Mouse (Mus musculus) adrenal gland, postnatal 25 days (tissue): ENCODE measurements around the gene Cltc. TPM values are rescaled to one million over a fixed set of nuclear protein-coding genes. Genes with fewer than 3 reads are reported as not detected.
"Not testable (repeated sequence)": the region's sequence is repeated elsewhere in the genome, so short reads cannot be mapped to it uniquely, and the experiment has no call there.

Experiments used
- DNase-seq: peaks from one replicate; pipeline ENCODE4 v3.0.0; 2021; ENCODE audit warnings: mixed read lengths
- total RNA-seq: library from RNA; stranded (reverse); gene quantifications from 2 replicates; pipeline ENCODE4 v1.2.3, GENCODE M21; 2021

The Cltc gene
- total RNA-seq, 1 experiment from 2014 or later = 268 TPM

GRCm38 (mm10) chr11:86738956-86739355 lies 18.4 kb downstream of the Cltc start:
- DNase-seq = no peak

DNA sequence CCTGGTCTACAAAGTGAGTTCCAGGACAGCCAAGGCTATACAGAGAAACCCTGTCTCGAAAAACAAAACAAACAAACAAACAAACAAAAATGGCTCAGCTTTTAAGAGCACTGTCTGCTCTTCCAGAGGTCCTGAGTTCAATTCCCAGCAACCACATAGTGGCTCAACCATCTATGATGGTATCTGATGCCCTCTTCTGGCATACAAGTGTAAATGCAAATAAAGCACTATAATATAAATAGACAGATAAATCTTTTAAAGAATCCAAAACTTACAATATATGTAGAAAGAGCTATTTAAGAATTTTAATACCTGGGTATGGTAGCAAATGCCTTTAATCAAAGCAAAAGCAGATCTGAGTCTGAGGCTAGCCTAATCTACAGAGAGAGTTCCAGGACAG lies 19.1 kb downstream of the Cltc start:
- DNase-seq = not testable (repeated sequence)

DNA sequence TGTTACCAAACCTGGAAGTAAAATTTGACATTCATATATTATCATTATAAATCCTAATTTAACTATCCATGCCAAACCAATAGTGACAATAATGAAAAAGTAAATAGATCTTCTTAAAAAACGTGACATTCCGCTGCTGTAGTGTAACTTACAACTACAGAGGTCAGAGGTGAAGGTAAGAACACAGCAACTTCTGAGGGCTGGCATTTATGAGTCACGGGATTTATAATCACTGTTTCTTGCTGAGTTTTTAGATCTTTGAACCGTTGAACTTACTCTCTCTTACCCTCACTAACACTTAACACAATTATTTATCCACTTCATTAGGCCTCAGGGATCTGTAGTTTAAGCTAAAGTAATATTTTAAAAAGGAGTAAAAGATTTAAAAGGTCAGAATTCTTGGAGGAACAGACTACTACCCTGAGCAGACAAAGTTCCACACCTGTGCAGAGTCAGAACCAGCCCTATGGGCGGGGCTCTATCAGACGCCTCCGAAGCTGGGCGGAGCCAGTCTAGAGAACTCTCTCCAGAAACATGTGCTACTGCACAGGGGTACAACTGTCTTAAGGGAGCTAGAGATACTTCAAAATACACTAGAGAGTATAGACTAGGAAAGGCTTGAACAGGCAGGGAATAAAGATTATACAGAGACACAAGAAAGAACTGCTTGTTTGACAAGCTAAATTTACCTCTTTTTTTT lies 19.9 kb downstream of the Cltc start:
- peak; percentile 22 for DNase-seq

DNA sequence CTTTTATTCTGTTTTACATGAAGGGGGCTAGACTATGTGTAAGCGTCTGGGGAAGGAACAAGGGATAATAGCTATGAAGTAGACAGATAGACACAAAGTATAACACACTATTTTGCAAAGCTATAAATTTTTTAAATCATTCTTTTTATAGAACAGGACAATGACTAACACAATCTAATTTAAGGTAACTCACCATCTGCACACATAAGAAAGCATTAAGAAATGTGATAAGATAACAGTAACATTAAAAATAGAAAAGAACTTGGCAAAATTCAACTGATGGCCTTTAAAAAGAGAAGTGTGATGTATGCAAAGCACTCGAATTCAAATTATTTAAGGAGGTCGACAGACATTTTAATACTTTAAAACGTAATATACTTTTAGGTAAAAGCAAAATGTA lies 22.4 kb downstream of the Cltc start:
- DNase-seq = no peak

DNA sequence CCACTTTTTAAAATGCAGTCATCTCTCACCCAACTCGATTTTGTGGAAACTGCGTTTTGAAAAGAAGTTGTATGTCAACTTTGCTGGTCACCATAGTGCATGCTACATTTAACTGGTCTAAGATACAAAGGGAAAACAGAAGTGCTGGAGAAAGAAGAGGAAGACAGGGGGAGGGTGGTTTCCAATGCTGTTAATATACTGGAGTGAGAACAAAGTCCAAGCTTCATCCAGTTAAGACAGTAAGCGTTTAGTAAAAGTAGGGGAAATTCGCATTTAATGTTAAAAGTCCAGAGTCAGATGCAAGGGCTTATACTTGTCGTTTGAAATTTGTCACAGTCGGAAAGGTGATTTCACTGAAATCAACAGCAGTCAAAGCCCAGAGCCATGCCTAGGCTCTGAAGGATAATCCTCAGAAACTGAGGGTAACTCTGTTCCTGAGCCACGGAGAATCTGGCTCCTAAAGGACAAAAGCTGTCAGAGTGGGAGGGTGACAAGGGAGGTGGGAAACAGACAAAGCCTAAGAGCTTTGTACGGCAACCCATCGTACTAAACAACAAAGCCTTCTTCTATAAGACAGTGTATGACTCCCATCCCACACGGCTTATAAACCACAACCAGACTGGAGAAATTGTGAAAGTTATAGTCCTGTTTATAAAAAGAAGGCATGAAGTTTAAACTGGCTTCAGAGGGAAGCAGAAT lies 23.0 kb downstream of the Cltc start:
- no peak for DNase-seq

DNA sequence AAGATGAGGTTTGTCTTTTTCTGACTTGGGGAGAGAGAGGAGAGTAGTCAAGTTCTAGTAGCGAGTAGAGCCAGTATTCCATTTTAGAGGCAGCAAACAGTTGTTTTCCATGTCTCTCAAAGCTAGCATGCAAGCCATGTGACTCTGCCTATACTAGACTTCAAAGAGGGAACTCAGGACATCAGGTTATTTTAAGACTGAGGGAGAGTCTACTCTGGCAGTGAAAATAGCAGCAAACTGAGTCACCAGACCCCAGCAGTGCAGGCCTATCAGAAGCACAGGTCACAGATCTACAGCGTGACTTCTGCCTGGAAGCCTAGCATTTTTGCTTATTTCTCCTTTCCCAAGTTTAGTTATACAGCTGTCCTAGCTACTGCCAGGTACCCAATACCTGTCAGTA lies 25.9 kb downstream of the Cltc start:
- no peak for DNase-seq

GRCm38 (mm10) chr11:86725607-86726006 lies 31.8 kb downstream of the Cltc start:
- DNase-seq = no peak

DNA sequence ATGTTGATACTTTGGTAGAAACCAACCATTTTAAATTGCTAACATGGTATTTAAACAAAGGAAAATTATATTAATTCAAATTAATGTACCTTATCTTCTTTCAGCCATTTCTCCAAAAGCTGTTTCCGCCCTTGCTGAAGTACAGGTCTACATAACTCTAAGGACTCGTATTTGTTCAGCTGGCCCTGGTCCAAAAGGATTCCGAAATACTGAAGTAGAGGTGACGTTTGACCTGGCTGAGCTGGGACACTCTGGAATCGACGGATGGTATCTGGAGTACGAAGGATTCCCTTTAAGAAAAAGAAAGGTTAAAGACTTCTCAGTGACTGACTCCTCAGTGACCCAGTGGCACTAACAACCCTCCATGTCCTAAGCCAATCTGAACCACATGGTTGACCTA lies 32.4 kb downstream of the Cltc start:
- no peak for DNase-seq

GRCm38 (mm10) chr11:86724004-86724403 lies 33.4 kb downstream of the Cltc start:
- no peak for DNase-seq

DNA sequence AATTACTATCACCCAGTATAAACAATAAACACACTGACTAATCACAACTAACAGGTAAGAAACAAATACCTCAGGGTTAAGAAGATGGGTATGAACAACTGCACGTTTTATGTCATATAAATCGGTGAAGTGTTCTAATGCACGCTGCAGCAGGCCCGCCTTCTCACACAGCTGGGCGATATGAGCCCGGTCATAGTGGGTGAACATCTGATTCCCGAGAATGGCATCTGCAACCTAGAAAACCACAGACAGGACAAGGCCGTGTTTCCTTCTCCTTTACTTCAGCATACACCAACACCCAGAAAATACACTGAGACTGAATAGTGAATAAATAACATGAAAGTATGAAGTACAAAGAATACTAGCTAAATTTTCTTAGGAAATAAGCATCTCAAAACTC lies 38.0 kb downstream of the Cltc start:
- DNase-seq = no peak

GRCm38 (mm10) chr11:86718369-86718768 lies 39.0 kb downstream of the Cltc start:
- DNase-seq = no peak

DNA sequence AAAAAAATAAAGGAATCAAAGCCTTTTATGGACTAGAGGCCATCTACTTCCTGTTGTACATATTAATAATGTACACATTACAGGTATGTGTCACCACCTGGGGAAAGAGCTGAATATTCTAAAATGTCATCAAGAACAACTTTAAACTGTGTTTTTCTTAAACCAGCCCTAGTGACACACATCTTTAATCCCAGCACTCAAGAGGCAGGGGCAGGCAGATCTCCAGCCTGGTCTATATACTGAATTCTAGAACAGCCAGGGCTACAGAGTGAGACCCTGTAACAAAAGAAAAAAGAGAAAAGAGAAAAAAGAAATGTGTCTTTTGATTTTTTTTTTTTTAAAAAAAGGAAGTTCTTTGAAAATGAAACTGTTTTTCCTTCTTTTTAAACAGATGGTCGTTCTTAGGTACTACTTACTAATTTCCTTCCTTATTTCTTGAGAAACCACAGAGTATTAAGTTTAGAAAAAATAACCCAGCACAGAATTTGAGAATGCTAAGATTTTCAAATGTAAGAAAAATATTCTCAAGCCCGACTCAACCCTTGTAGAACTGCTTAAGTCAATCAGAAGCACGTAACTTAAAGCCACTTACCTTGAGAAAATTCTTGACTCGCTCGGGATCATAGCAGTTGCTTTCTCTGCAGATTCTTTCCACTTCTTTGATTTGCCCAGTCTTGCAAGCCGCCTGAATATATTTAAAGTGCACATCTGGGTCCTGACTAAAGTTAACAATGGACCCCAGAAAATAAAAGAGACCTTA lies 39.9 kb downstream of the Cltc start:
- no peak for DNase-seq

DNA sequence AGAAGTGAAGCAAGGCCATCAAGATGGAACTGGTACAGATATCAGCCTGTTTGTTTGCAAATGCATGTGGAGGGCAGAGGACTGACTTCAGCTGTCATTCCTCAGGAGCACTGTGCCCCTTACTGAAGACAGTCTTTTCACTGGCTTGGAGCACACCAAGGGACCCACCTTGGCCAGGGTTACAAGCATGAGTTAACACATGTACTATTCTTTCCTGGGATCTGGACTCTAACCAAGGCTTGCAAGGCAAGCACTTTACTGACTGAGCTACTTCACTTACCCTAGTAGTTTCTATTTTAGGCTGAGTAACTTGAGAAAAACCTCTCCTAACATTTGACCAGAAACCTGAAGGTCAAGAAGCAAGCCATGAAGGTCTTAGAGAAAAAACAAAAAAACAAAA lies 42.8 kb downstream of the Cltc start:
- no peak for DNase-seq

DNA sequence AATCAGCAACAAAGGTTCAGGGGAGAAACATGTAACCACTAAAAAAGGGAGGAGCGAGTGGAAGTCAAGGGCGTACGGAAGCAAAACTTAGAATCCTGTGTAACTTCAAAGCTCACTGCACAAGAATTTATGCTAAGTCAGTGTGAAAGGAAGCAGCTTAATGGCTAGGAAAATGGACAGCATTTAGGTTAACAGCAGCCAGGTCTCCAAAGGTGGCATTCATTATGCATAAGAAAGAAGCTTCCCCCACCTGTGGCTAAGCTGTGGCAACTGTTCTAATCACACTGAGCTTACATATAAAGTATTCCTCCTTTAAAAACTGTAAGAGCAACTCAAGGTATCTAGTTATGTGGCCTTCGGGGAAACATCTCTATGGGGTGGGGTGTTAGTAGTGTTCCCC lies 56.2 kb downstream of the Cltc start:
- DNase-seq = no peak

- no peak for DNase-seq
These were observed 61.9 kb downstream of the Cltc start for GRCm38 (mm10) chr11:86695461-86695860.

DNA sequence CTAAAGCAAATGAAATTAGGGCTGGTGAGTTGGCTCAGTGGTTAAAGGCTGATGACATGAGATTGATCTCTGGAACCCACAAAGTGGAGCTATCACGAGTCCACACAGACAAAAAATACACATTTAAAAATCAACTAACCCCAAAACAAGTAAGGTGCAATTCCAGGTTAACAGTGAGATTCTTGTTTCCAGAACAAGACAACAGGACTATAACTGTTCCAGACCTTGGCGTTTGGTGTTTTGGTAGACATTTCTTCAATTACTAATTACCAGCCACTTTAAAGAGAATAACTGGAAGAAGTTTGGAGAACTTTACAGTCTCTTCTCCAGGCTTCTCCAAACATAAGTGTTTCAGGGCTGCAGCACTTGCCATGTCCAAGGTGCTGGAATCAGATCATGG lies 64.8 kb downstream of the Cltc start:
- no peak for DNase-seq

GRCm38 (mm10) chr11:86691956-86692355 lies 65.4 kb downstream of the Cltc start:
- no peak for DNase-seq

GRCm38 (mm10) chr11:86691482-86691881 lies 65.9 kb downstream of the Cltc start:
- no peak for DNase-seq

- DNase-seq = no peak
These were observed 67.0 kb downstream of the Cltc start for GRCm38 (mm10) chr11:86690383-86690782.

GRCm38 (mm10) chr11:86685366-86685765 lies 72.0 kb downstream of the Cltc start:
- DNase-seq = no peak

DNA sequence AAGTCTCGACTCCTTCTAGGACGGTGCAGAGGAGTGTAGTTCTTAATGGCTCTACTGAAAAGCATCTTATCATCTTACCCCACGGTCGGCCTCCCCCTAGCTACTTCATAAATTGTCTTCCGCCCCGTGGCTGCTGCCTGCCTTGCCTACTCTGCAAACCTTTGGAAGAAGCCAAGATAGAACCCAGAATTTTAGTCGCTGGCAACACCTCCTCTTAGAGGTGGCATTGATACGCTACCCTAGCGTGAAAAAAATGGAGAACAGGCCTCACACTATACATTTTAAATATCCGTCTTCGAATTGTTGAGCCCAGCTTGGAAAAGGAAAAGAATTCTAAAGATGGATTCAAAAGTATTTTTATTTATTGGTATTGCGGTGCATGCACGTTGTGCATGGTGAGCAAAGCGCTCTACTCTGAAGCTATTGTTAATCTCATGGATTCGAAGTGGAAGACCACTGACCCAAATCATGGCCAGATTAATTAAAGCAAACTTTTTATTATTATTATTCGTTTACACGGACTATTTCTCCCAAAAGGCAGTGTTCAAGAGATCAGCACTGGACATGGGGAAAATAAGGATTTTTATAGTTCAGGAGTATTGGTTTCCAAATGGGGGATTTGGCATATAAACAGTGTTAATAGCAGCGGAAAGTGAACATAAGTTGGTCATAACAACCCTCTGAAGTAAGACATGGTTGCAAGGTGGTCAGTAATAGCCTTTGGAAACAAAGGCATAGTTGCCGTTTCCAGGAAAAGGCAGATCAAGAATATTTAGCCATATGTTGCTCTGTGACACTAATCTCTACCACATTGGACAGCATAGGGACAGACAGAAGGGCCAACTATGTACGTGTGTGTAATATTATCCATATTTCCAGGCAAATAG lies 73.0 kb downstream of the Cltc start:
- DNase-seq = no peak

- DNase-seq = peak; percentile 94
These were observed 73.8 kb downstream of the Cltc start, which contains the start of the genes Vmp1 and Ptrh2 for GRCm38 (mm10) chr11:86683395-86684125. Gene Vmp1, minus strand, starts transcription at chr11:86683836. Gene Ptrh2, plus strand, starts transcription at chr11:86683985.
